Mouse (Mus musculus) adrenal gland, adult (tissue): ENCODE data around the gene Ankrd1.
A peak's percentile ranks its signal among the peaks of the same experiment; 100 is the strongest.

Experiments
- DNase-seq, 2 experiments: peaks; one replicate each; pipeline ENCODE4 v3.0.0; 2022 to 2023; ENCODE audit warnings: low spot score in 1 of 2; ENCODE audit not compliant: inconsistent age in 2 of 2

Gene Ankrd1

GRCm38 (mm10) chr19:36110465-36110864 lies 9.4 kb downstream of the Ankrd1 start:
- no peak for DNase-seq

GRCm38 (mm10) chr19:36109318-36109944 lies 10.5 kb downstream of the Ankrd1 start:
- no peak for DNase-seq

- DNase-seq, result no peak
Observed at GRCm38 (mm10) chr19:36103909-36104308, 16.0 kb downstream of the Ankrd1 start.

- no peak for DNase-seq
Observed at GRCm38 (mm10) chr19:36098916-36099315, 21.0 kb downstream of the Ankrd1 start.

- DNase-seq, result no peak
Observed at GRCm38 (mm10) chr19:36098265-36098664, 21.6 kb downstream of the Ankrd1 start.

- no peak for DNase-seq
Observed at GRCm38 (mm10) chr19:36097194-36097593, 22.7 kb downstream of the Ankrd1 start.

GRCm38 (mm10) chr19:36090781-36091180 lies 29.1 kb downstream of the Ankrd1 start:
- DNase-seq, result peak in 1 of 2 experiments; percentile 47

GRCm38 (mm10) chr19:36083262-36084225 lies 36.4 kb downstream of the Ankrd1 start, which contains the start of gene Rpp30:
Gene Rpp30 (plus strand): TSS chr19:36083716.
- DNase-seq, result peak; percentile 89 to 92

- DNase-seq, result peak; percentile 18 to 77
Observed at GRCm38 (mm10) chr19:36082606-36083261, 37.2 kb downstream of the Ankrd1 start.

GRCm38 (mm10) chr19:36062801-36063529 lies 56.9 kb downstream of the Ankrd1 start:
- no peak for DNase-seq
